Mouse (Mus musculus): ENCODE data around the gene Prepl. TPM values are rescaled to one million over a fixed set of nuclear protein-coding genes. Genes with fewer than 3 reads are reported as not detected.

Prepl gene
- polyA plus RNA-seq, 1 experiment, result 17.1 TPM

- H3K79me2 ChIP-seq (ENCODE audit: control insufficient read depth, insufficient read depth), result no peaks in the 10 kb centered on the region
- no peaks in the 10 kb centered on the region for H3K36me3 ChIP-seq (ENCODE audit: control insufficient read depth, insufficient read depth)
- TF ChIP-seq CTCF (IDR thresholded peaks at IDR 0.05; ENCODE audit: control insufficient read depth, insufficient read depth, insufficient read length) (no peak), USF1 (IDR thresholded peaks at IDR 0.05; ENCODE audit: low read depth) (no peak), MYOG (IDR thresholded peaks at IDR 0.05; ENCODE audit: control insufficient read depth, extremely low read depth, insufficient read length) (no peak), FOSL1 (IDR thresholded peaks at IDR 0.05; ENCODE audit: insufficient read depth, low read length, poor library complexity, severe bottlenecking) (no peak)
- H3K79me3 ChIP-seq (ENCODE audit: low read depth), result no peaks in the 10 kb centered on the region
- H3K4me3 ChIP-seq (ENCODE audit: insufficient read depth, poor library complexity, severe bottlenecking), result no peak overlapping the region
- no peak overlapping the region for H3ac ChIP-seq (ENCODE audit: control insufficient read depth, insufficient read length, low read depth)
- no peaks in the 10 kb centered on the region for H3K27me3 ChIP-seq (ENCODE audit: control insufficient read depth, insufficient read depth, insufficient read length)
Observed at GRCm38 (mm10) chr17:85040913-85041312, 49.1 kb downstream of the Prepl start.

- TF ChIP-seq FOSL1 (IDR thresholded peaks at IDR 0.05; ENCODE audit: insufficient read depth, low read length, poor library complexity, severe bottlenecking) (no peak), CEBPB (IDR thresholded peaks at IDR 0.05; ENCODE audit: low read depth) (no peak), CTCF (IDR thresholded peaks at IDR 0.05; ENCODE audit: control insufficient read depth, insufficient read depth, insufficient read length) (no peak), MYOG (IDR thresholded peaks at IDR 0.05; ENCODE audit: control insufficient read depth, extremely low read depth, insufficient read length) (no peak), MAX (IDR thresholded peaks at IDR 0.05) (no peak), MYOD1 (IDR thresholded peaks at IDR 0.05; ENCODE audit: control insufficient read depth, insufficient read length, low read depth) (no peak), USF1 (IDR thresholded peaks at IDR 0.05; ENCODE audit: low read depth) (no peak)
- H3K4me3 ChIP-seq (ENCODE audit: insufficient read depth, poor library complexity, severe bottlenecking), result no peak overlapping the region
Observed at GRCm38 (mm10) chr17:85038761-85039160, 51.3 kb downstream of the Prepl start.

GRCm38 (mm10) chr17:85038311-85038710 lies 51.7 kb downstream of the Prepl start:
- H3K4me3 ChIP-seq (ENCODE audit: insufficient read depth, poor library complexity, severe bottlenecking), result no peak overlapping the region
- no peaks in the 10 kb centered on the region for H3K36me3 ChIP-seq (ENCODE audit: control insufficient read depth, insufficient read depth)
- H3K27me3 ChIP-seq (ENCODE audit: control insufficient read depth, insufficient read depth, insufficient read length), result no peaks in the 10 kb centered on the region
- no peaks in the 10 kb centered on the region for H3K79me2 ChIP-seq (ENCODE audit: control insufficient read depth, insufficient read depth)
- no peaks in the 10 kb centered on the region for H3K79me3 ChIP-seq (ENCODE audit: low read depth)
- TF ChIP-seq FOSL1 (IDR thresholded peaks at IDR 0.05; ENCODE audit: insufficient read depth, low read length, poor library complexity, severe bottlenecking), result no peak
- TF ChIP-seq MAX (IDR thresholded peaks at IDR 0.05), result no peak
- TF ChIP-seq CTCF (IDR thresholded peaks at IDR 0.05; ENCODE audit: control insufficient read depth, insufficient read depth, insufficient read length), result no peak
- no peak for TF ChIP-seq MYOG (IDR thresholded peaks at IDR 0.05; ENCODE audit: control insufficient read depth, extremely low read depth, insufficient read length)
- no peak for TF ChIP-seq USF1 (IDR thresholded peaks at IDR 0.05; ENCODE audit: low read depth)
- no peak for TF ChIP-seq MYOD1 (IDR thresholded peaks at IDR 0.05; ENCODE audit: control insufficient read depth, insufficient read length, low read depth)
- TF ChIP-seq CEBPB (IDR thresholded peaks at IDR 0.05; ENCODE audit: low read depth), result no peak
- no peak overlapping the region for H3ac ChIP-seq (ENCODE audit: control insufficient read depth, insufficient read length, low read depth)

More at GRCm38 (mm10) chr17:85038761-85039160, 51.3 kb downstream of the Prepl start:
- H3K79me2 ChIP-seq (ENCODE audit: control insufficient read depth, insufficient read depth), result no peaks in the 10 kb centered on the region
- H3ac ChIP-seq (ENCODE audit: control insufficient read depth, insufficient read length, low read depth), result no peak overlapping the region
- H3K27me3 ChIP-seq (ENCODE audit: control insufficient read depth, insufficient read depth, insufficient read length), result no peaks in the 10 kb centered on the region
- no peaks in the 10 kb centered on the region for H3K79me3 ChIP-seq (ENCODE audit: low read depth)
- H3K36me3 ChIP-seq (ENCODE audit: control insufficient read depth, insufficient read depth), result no peaks in the 10 kb centered on the region

- no peak overlapping the region for H3ac ChIP-seq (ENCODE audit: control insufficient read depth, insufficient read length, low read depth)
- TF ChIP-seq USF1 (IDR thresholded peaks at IDR 0.05; ENCODE audit: low read depth), result no peak
- TF ChIP-seq MAX (IDR thresholded peaks at IDR 0.05), result no peak
- no peak for TF ChIP-seq MYOG (IDR thresholded peaks at IDR 0.05; ENCODE audit: control insufficient read depth, extremely low read depth, insufficient read length)
- no peak for TF ChIP-seq MYOD1 (IDR thresholded peaks at IDR 0.05; ENCODE audit: control insufficient read depth, insufficient read length, low read depth)
- TF ChIP-seq FOSL1 (IDR thresholded peaks at IDR 0.05; ENCODE audit: insufficient read depth, low read length, poor library complexity, severe bottlenecking), result no peak
- TF ChIP-seq CTCF (IDR thresholded peaks at IDR 0.05; ENCODE audit: control insufficient read depth, insufficient read depth, insufficient read length), result no peak
- TF ChIP-seq CEBPB (IDR thresholded peaks at IDR 0.05; ENCODE audit: low read depth), result no peak
- no peaks in the 10 kb centered on the region for H3K36me3 ChIP-seq (ENCODE audit: control insufficient read depth, insufficient read depth)
- no peaks in the 10 kb centered on the region for H3K27me3 ChIP-seq (ENCODE audit: control insufficient read depth, insufficient read depth, insufficient read length)
- no peaks in the 10 kb centered on the region for H3K79me2 ChIP-seq (ENCODE audit: control insufficient read depth, insufficient read depth)
- H3K79me3 ChIP-seq (ENCODE audit: low read depth), result no peaks in the 10 kb centered on the region
- no peak overlapping the region for H3K4me3 ChIP-seq (ENCODE audit: insufficient read depth, poor library complexity, severe bottlenecking)
Observed at GRCm38 (mm10) chr17:85037855-85038254, 52.2 kb downstream of the Prepl start.

GRCm38 (mm10) chr17:85034068-85034467 lies 56.0 kb downstream of the Prepl start:
- no peak for TF ChIP-seq MYOD1 (IDR thresholded peaks at IDR 0.05; ENCODE audit: control insufficient read depth, insufficient read length, low read depth)
- TF ChIP-seq MYOG (IDR thresholded peaks at IDR 0.05; ENCODE audit: control insufficient read depth, extremely low read depth, insufficient read length), result no peak
- no peak for TF ChIP-seq FOSL1 (IDR thresholded peaks at IDR 0.05; ENCODE audit: insufficient read depth, low read length, poor library complexity, severe bottlenecking)
- no peak for TF ChIP-seq CTCF (IDR thresholded peaks at IDR 0.05; ENCODE audit: control insufficient read depth, insufficient read depth, insufficient read length)
- Histone ChIP-seq H3ac (ENCODE audit: control insufficient read depth, insufficient read length, low read depth) (no peak overlapping the region), H3K36me3 (ENCODE audit: control insufficient read depth, insufficient read depth) (no peaks in the 10 kb centered on the region), H3K79me2 (ENCODE audit: control insufficient read depth, insufficient read depth) (no peaks in the 10 kb centered on the region), H3K27me3 (ENCODE audit: control insufficient read depth, insufficient read depth, insufficient read length) (no peaks in the 10 kb centered on the region), H3K4me3 (ENCODE audit: insufficient read depth, poor library complexity, severe bottlenecking) (no peak overlapping the region), H3K79me3 (ENCODE audit: low read depth) (no peaks in the 10 kb centered on the region)

- Histone ChIP-seq H3K36me3 (ENCODE audit: control insufficient read depth, insufficient read depth) (no peaks in the 10 kb centered on the region), H3K79me3 (ENCODE audit: low read depth) (no peaks in the 10 kb centered on the region), H3ac (ENCODE audit: control insufficient read depth, insufficient read length, low read depth) (no peak overlapping the region), H3K27me3 (ENCODE audit: control insufficient read depth, insufficient read depth, insufficient read length) (no peaks in the 10 kb centered on the region), H3K79me2 (ENCODE audit: control insufficient read depth, insufficient read depth) (no peaks in the 10 kb centered on the region), H3K4me3 (ENCODE audit: insufficient read depth, poor library complexity, severe bottlenecking) (no peak overlapping the region)
- TF ChIP-seq FOSL1 (IDR thresholded peaks at IDR 0.05; ENCODE audit: insufficient read depth, low read length, poor library complexity, severe bottlenecking), result no peak
- no peak for TF ChIP-seq CTCF (IDR thresholded peaks at IDR 0.05; ENCODE audit: control insufficient read depth, insufficient read depth, insufficient read length)
- no peak for TF ChIP-seq MYOD1 (IDR thresholded peaks at IDR 0.05; ENCODE audit: control insufficient read depth, insufficient read length, low read depth)
- no peak for TF ChIP-seq MAX (IDR thresholded peaks at IDR 0.05)
- TF ChIP-seq CEBPB (IDR thresholded peaks at IDR 0.05; ENCODE audit: low read depth), result no peak
- TF ChIP-seq USF1 (IDR thresholded peaks at IDR 0.05; ENCODE audit: low read depth), result no peak
- no peak for TF ChIP-seq MYOG (IDR thresholded peaks at IDR 0.05; ENCODE audit: control insufficient read depth, extremely low read depth, insufficient read length)
Observed at GRCm38 (mm10) chr17:85033087-85033486, 57.0 kb downstream of the Prepl start.

Data from C2C12 (cell line).